Mouse (Mus musculus) retina, adult 2 months (tissue): ENCODE measurements around the gene Crhr1.
"Not testable (repeated sequence)": the region's sequence is repeated elsewhere in the genome, so short reads cannot be mapped to it uniquely, and the experiment has no call there.

Source experiments
- DNase-seq: peaks from one replicate; pipeline ENCODE4 v3.0.0-alpha.2; 2012; ENCODE audit warnings: low read depth, low spot score

Gene Crhr1

DNA sequence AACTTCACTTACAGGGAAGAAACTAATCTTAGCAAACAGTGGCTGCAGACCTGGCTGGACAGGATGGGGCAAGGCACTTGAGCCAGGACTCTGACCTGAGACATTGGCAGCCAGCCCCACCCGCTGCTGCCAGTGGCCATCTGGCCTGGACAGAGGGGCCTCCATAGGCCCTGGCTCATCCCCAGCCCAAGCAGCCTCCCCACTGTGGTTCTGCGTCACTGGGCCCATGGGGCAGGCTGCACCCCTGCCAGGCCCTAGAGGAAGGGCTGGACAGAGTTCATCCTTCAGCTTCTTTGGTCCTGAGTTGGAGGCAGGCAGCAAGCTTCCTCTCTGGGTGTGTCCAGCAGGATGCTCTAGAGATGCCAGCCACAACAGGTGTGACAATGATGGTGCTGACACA is 57.4 kb downstream of the Crhr1 start:
- DNase-seq, result no peak

DNA sequence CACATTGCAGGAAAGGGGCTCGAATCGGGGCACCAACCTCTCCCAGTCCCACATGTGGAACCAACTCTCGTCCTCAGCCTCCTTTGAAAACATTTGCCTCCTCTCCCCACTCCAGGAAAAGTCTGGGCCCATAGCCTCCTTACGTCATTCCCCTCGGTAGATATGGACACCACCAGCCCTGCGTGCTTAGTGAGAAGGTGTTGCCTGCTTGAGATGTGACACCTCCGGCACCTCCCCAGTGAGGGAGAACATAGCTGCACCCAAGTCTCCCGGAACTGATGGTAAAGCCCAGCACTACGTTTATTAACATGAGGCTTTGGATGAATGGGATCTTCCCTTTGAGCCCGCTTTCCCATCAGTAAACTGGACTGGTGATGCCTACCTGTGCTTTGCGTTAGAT is 62.7 kb downstream of the Crhr1 start:
- DNase-seq, result no peak

DNA sequence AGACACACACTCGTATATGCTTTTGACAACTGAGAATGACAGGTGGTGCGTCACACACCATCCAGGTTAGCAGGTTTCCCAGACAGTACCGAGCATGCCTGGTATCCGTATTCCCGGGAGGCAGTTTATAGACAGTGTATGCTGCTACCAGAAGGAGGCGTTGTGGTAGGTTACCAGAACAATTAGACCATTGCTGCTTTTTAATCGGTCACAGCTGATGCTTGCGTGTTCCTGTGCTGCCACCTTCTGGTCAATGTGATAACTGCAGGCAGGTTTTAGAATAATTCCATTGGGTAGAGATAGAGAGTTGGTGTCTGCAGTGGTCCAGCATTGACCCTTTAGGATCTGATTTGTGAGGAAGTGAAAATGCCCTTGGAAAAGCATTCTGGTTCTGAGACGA is 63.1 kb downstream of the Crhr1 start:
- peak; percentile 69 for DNase-seq

DNA sequence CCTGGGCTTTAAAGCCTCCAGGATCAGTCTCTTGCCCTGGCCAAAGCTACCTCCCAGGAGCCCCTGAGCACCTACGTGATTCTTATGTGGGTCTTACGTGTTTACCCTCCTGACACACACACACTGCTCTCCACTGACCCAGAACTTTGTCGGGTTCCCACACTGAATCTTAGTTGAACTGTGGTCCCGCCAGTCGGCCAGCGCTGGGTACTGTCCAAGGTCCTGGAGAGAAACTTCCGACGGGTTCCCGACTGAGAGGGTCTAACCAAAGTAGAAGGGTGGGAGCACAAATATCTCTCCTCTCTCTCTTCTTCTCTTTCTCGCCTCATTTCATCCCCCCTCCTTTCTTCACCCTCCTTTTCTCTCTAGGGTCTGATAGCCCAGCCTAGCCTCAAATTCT is 65.2 kb downstream of the Crhr1 start:
- no peak for DNase-seq

DNA sequence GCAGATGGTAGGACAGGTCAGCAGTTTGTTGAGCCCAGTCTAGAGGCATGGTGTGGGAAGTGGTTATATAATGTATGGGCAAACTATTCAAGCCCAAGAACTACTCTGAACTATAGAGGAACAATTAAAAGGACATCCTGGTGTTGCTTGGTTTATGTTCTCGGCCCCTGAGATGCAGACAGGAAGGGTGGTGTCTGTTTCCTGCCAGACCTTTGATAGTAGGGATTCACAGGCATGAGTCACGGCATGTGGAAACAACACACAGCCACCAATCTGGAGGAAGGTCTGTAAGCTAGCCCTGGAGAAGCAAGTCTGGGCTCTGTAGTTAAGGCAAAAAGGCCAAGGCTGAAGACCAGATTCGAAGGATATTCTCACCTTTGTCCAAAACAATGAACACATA is 70.6 kb downstream of the Crhr1 start:
- DNase-seq, result no peak

DNA sequence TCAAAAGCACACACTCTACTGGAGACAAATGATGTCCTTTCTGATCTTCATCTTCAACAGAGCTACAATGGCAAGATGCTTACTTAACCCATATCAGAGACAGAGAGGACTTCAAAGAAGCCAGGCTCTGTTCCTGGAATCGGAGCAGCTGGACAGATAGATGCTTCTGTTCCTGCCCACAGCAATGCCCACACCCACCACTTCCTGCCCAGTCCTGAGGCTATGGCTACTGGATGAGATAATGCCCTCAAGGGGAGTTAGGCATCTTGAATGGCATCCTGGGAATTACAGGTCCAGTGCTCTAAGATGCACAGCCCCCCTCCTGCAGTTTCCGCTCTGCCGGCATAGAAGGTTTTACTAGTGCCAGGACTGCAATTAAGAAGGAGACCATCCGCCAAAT is 73.9 kb downstream of the Crhr1 start:
- DNase-seq, result no peak

DNA sequence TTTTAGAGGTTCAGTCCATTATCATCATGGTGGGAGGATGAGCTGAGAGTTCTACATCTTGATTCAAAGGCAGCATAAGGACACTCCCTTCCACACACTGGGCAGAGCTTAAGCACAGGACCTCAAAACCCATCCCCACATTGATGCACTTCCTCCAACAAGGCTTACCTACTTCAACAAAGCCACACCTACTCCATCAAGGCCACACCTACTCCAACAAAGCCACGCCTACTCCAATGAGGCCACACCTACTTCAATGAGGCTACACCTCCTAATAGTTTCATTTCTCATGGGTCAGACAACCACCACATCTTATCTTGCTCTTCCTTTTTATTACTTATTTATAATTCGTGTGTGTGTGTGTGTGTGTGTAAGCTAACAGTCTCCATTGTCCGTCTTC is 76.4 kb downstream of the Crhr1 start:
- DNase-seq, result no peak

DNA sequence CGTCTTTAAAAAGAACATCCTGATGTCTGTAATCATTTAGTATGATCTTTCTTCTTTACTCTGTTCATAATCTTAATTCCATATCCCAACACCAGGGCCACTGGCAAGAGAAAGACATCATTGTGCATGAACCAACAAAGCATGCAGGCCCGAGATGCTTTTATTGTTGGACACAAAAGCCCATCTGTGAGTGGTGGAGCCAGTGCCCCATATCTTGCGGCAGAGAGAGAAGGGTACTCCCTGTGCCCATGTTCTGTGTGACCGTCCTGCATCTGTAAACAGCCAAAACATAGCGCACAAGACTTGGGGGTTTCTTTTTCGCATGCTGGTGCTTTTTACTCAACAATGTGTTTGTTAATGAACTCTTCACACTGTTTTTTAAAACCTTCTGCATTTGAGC is 78.6 kb downstream of the Crhr1 start:
- no peak for DNase-seq

DNA sequence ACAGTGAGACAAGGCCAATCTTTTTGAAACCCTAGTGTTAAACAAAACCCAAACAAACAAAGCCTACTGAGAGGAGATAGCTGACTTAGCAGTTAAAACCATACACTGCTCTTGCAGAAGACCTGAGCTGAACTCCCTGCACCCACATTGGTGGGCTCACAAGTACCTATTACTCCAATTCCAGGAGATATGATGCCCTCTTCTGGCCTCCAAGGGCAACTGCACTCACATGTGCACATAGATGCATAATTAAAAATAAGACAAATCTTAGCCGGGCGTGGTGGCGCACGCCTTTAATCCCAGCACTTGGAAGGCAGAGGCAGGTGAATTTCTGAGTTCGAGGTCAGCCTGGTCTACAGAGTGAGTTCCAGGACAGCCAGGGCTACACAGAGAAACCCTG is 81.5 kb downstream of the Crhr1 start:
- DNase-seq, result not testable (repeated sequence)

DNA sequence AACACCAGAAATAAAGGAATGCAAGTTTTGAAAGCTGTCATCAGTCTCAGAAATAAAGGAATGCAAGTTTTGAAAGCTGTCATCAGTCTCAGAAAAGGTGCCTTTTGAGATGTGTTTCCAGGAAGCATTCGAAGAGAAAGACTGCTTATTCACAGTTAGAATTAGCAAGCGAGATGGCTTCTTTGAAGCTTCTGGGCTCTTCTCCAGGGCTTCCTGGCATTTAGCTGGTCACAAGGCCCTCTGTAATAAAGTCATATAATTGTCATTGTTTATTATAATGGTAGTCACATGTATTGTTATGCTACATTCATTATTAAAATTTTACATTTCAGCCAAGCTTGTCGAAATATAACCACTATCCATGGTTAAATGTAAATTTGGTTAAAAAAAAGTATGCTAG is 85.4 kb downstream of the Crhr1 start:
- DNase-seq, result no peak

DNA sequence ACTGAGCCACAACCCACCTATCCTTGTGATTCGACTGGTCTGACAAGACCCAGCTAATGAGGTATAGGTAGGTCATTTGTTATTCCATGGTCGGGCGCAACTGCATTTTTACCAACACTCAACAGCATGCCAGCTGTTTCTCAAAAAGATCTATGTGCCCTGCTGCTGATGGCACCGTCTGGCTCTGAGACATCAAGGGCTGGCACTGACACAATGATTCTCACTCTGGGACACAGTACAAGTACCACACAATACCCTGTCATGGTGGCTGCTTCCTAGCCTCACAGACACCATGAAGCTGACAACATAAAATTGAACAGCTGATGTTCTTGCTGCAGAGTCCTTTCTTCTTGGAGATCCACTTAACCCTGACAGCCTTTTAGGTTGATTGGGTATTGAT is 87.6 kb downstream of the Crhr1 start:
- DNase-seq, result no peak

DNA sequence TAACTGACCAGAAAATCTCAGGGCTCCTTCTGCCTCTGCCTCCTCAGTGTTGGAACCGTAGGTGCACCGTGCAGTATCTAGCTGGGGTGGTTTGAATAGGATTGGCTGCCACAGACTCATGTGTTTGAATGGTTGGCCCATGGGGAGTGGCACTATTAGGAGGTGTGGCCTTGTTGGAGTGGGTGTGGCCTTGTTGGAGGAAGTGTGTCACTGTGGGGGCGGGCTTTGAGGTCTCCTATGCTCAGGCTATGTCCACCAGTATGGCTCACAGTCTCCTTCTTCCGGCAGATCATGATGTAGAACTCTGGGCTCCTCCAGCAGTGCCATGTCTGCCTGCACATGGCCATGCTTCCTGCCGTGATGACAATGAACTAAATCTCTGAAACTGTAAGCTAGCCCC is 89.1 kb downstream of the Crhr1 start:
- no peak for DNase-seq

DNA sequence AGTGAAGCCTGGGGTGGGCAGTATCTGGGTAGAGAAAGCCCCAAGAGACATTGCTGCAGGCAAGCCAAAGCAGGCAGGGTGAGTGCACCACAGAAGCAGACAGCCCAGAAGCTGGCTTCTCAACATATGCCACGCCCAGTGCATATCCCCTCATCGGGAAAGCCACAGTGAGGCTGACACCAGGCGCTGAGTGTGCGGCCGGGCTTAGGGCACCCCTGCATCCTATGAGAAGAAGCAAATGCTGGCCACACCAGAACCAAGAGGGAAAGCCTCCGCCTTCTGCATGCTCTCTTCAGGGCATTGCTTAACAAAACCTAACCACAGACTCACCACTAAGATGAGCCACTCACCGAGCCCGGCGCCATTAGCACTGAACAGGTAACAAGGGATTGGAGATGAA is 90.6 kb downstream of the Crhr1 start:
- DNase-seq, result no peak
